Mouse (Mus musculus): Measurements from ENCODE around the gene Rnpepl1. TPM values are rescaled to one million over a fixed set of nuclear protein-coding genes. Genes with fewer than 3 reads are reported as not detected.

Rnpepl1 gene
- polyA plus RNA-seq, 1 experiment from 2014 or later: 15.5 TPM

GRCm38 (mm10) chr1:92933611-92934010 lies 23.0 kb downstream of the Rnpepl1 start:
- Histone ChIP-seq H3K9me3 (replicated peaks; ENCODE audit: control insufficient read depth, low read length) (no peaks in the 10 kb centered on the region), H3K9ac (ENCODE audit: low read length) (peak overlapping the region; percentile 85), H3K4me3 (ENCODE audit: low read depth, low read length) (peak overlapping the region; percentile 77), H3K27ac (ENCODE audit: low read depth, low read length) (peak overlapping the region; percentile 95), H3K36me3 (ENCODE audit: control insufficient read depth, insufficient read depth, low read length) (peaks cover 10% of the 10 kb centered on the region; the same call in 1 of the 2 replicates), H3K4me1 (ENCODE audit: control insufficient read depth, insufficient read depth, low read length) (peaks cover 22% of the 10 kb centered on the region), H3K27me3 (replicated peaks; ENCODE audit: control insufficient read depth, insufficient read depth, low read length) (no peaks in the 10 kb centered on the region), H3K4me2 (ENCODE audit: low read length) (peak overlapping the region; percentile 90)
- ATAC-seq (no peak), DNase-seq (ENCODE audit: low spot score) (peak; percentile 10)
- WGBS: 73% methylated on average over 4 of the region's 4 CpGs

GRCm38 (mm10) chr1:92934182-92934827 lies 23.7 kb downstream of the Rnpepl1 start, which contains the start of gene Capn10:
Gene Capn10 (plus strand): TSS chr1:92934376.
- Histone ChIP-seq H3K4me1 (ENCODE audit: control insufficient read depth, insufficient read depth, low read length) (peaks cover 22% of the 10 kb centered on the region), H3K36me3 (ENCODE audit: control insufficient read depth, insufficient read depth, low read length) (peaks cover 16% of the 10 kb centered on the region), H3K9me3 (replicated peaks; ENCODE audit: control insufficient read depth, low read length) (no peaks in the 10 kb centered on the region), H3K27me3 (replicated peaks; ENCODE audit: control insufficient read depth, insufficient read depth, low read length) (no peaks in the 10 kb centered on the region), H3K4me3 (ENCODE audit: low read depth, low read length) (peak within 1 kb of the TSS; percentile 77), H3K4me2 (ENCODE audit: low read length) (peak within 1 kb of the TSS; percentile 90), H3K27ac (ENCODE audit: low read depth, low read length) (peak within 1 kb of the TSS; percentile 95), H3K9ac (ENCODE audit: low read length) (peak within 1 kb of the TSS; percentile 85)
- ATAC-seq (peak; percentile 100), DNase-seq (ENCODE audit: low spot score) (peak; percentile 99)
- WGBS: under 1% methylated on average over 45 of the region's 45 CpGs

- Histone ChIP-seq H3K4me2 (ENCODE audit: low read length) (peak overlapping the region; percentile 90), H3K27ac (ENCODE audit: low read depth, low read length) (peak overlapping the region; percentile 95), H3K9me3 (replicated peaks; ENCODE audit: control insufficient read depth, low read length) (no peaks in the 10 kb centered on the region), H3K36me3 (ENCODE audit: control insufficient read depth, insufficient read depth, low read length) (peaks cover 27% of the 10 kb centered on the region), H3K4me3 (ENCODE audit: low read depth, low read length) (peak overlapping the region; percentile 77), H3K4me1 (ENCODE audit: control insufficient read depth, insufficient read depth, low read length) (peaks cover 22% of the 10 kb centered on the region), H3K9ac (ENCODE audit: low read length) (peak overlapping the region; percentile 85), H3K27me3 (replicated peaks; ENCODE audit: control insufficient read depth, insufficient read depth, low read length) (no peaks in the 10 kb centered on the region)
- ATAC-seq (no peak), DNase-seq (ENCODE audit: low spot score) (peak; percentile 81)
- 13% methylated on average over 10 of the region's 10 CpGs for WGBS
These were observed 24.7 kb downstream of the Rnpepl1 start for GRCm38 (mm10) chr1:92935054-92935962.

GRCm38 (mm10) chr1:92935977-92936376 lies 25.4 kb downstream of the Rnpepl1 start:
- H3K9ac ChIP-seq (ENCODE audit: low read length): peak overlapping the region; percentile 85
- no peak overlapping the region for H3K27ac ChIP-seq (ENCODE audit: low read depth, low read length)
- peak overlapping the region; percentile 77 for H3K4me3 ChIP-seq (ENCODE audit: low read depth, low read length)
- no peaks in the 10 kb centered on the region for H3K9me3 ChIP-seq (replicated peaks; ENCODE audit: control insufficient read depth, low read length)
- H3K36me3 ChIP-seq (ENCODE audit: control insufficient read depth, insufficient read depth, low read length): peaks cover 33% of the 10 kb centered on the region
- WGBS: 46% methylated on average over 2 of the region's 2 CpGs
- peak overlapping the region; percentile 90 for H3K4me2 ChIP-seq (ENCODE audit: low read length)
- no peak for ATAC-seq
- H3K27me3 ChIP-seq (replicated peaks; ENCODE audit: control insufficient read depth, insufficient read depth, low read length): no peaks in the 10 kb centered on the region
- no peak for DNase-seq (ENCODE audit: low spot score)
- peaks cover 22% of the 10 kb centered on the region for H3K4me1 ChIP-seq (ENCODE audit: control insufficient read depth, insufficient read depth, low read length)

- Histone ChIP-seq H3K9ac (ENCODE audit: low read length) (peak overlapping the region; percentile 85; the same call in 1 of the 2 replicates), H3K4me3 (ENCODE audit: low read depth, low read length) (no peak overlapping the region), H3K4me1 (ENCODE audit: control insufficient read depth, insufficient read depth, low read length) (peaks cover 22% of the 10 kb centered on the region), H3K36me3 (ENCODE audit: control insufficient read depth, insufficient read depth, low read length) (peaks cover 35% of the 10 kb centered on the region), H3K27me3 (replicated peaks; ENCODE audit: control insufficient read depth, insufficient read depth, low read length) (no peaks in the 10 kb centered on the region), H3K9me3 (replicated peaks; ENCODE audit: control insufficient read depth, low read length) (no peaks in the 10 kb centered on the region), H3K27ac (ENCODE audit: low read depth, low read length) (no peak overlapping the region), H3K4me2 (ENCODE audit: low read length) (peak overlapping the region; percentile 90)
- no peak for ATAC-seq
- 78% methylated on average over 3 of the region's 3 CpGs for WGBS
- no peak for DNase-seq (ENCODE audit: low spot score)
These were observed 25.9 kb downstream of the Rnpepl1 start for GRCm38 (mm10) chr1:92936467-92936866.

GRCm38 (mm10) chr1:92937797-92938196 lies 27.2 kb downstream of the Rnpepl1 start:
- H3K9me3 ChIP-seq (replicated peaks; ENCODE audit: control insufficient read depth, low read length): no peaks in the 10 kb centered on the region
- H3K9ac ChIP-seq (ENCODE audit: low read length): no peak overlapping the region
- H3K4me3 ChIP-seq (ENCODE audit: low read depth, low read length): no peak overlapping the region
- no peak overlapping the region for H3K4me2 ChIP-seq (ENCODE audit: low read length)
- DNase-seq (ENCODE audit: low spot score): no peak
- H3K36me3 ChIP-seq (ENCODE audit: control insufficient read depth, insufficient read depth, low read length): peaks cover 49% of the 10 kb centered on the region
- peaks cover 22% of the 10 kb centered on the region for H3K4me1 ChIP-seq (ENCODE audit: control insufficient read depth, insufficient read depth, low read length)
- WGBS: 92% methylated on average over 3 of the region's 3 CpGs
- no peaks in the 10 kb centered on the region for H3K27me3 ChIP-seq (replicated peaks; ENCODE audit: control insufficient read depth, insufficient read depth, low read length)
- no peak overlapping the region for H3K27ac ChIP-seq (ENCODE audit: low read depth, low read length)
- ATAC-seq: no peak

- no peak for ATAC-seq
- Histone ChIP-seq H3K27ac (ENCODE audit: low read depth, low read length) (no peak overlapping the region), H3K9ac (ENCODE audit: low read length) (no peak overlapping the region), H3K27me3 (replicated peaks; ENCODE audit: control insufficient read depth, insufficient read depth, low read length) (no peaks in the 10 kb centered on the region), H3K36me3 (ENCODE audit: control insufficient read depth, insufficient read depth, low read length) (peaks cover 67% of the 10 kb centered on the region), H3K9me3 (replicated peaks; ENCODE audit: control insufficient read depth, low read length) (no peaks in the 10 kb centered on the region), H3K4me2 (ENCODE audit: low read length) (no peak overlapping the region), H3K4me1 (ENCODE audit: control insufficient read depth, insufficient read depth, low read length) (peaks cover 16% of the 10 kb centered on the region), H3K4me3 (ENCODE audit: low read depth, low read length) (no peak overlapping the region)
- DNase-seq (ENCODE audit: low spot score): no peak
- 96% methylated on average over 4 of the region's 4 CpGs for WGBS
These were observed 29.2 kb downstream of the Rnpepl1 start for GRCm38 (mm10) chr1:92939746-92940145.

- WGBS: 93% methylated on average over 19 of the region's 19 CpGs
- Histone ChIP-seq H3K9me3 (replicated peaks; ENCODE audit: control insufficient read depth, low read length) (no peaks in the 10 kb centered on the region), H3K27me3 (replicated peaks; ENCODE audit: control insufficient read depth, insufficient read depth, low read length) (no peaks in the 10 kb centered on the region), H3K4me3 (ENCODE audit: low read depth, low read length) (no peak overlapping the region), H3K36me3 (ENCODE audit: control insufficient read depth, insufficient read depth, low read length) (peaks cover 96% of the 10 kb centered on the region), H3K27ac (ENCODE audit: low read depth, low read length) (no peak overlapping the region), H3K9ac (ENCODE audit: low read length) (no peak overlapping the region), H3K4me2 (ENCODE audit: low read length) (no peak overlapping the region), H3K4me1 (ENCODE audit: control insufficient read depth, insufficient read depth, low read length) (no peaks in the 10 kb centered on the region)
- no peak for DNase-seq (ENCODE audit: low spot score)
- ATAC-seq: no peak
These were observed 32.8 kb downstream of the Rnpepl1 start for GRCm38 (mm10) chr1:92943219-92943989.
